Mouse (Mus musculus) cortical plate, adult 2 months (tissue): Measurements from ENCODE around the gene Tango6.

ENCODE experiments used
- CTCF ChIP-seq: fragments of 200-500 bp; IDR thresholded peaks from 2 replicates; pipeline ENCODE4 v1.5.1; 2011; ENCODE audit warnings: mild to moderate bottlenecking, control low read depth, low read length; ENCODE audit not compliant: insufficient read depth; ENCODE audit errors: extremely low read depth
- POLR2A ChIP-seq: fragments of 200-500 bp; IDR thresholded peaks from 2 replicates; pipeline ENCODE4 v1.6.1; 2011; ENCODE audit warnings: mild to moderate bottlenecking, low read length, control low read depth; ENCODE audit not compliant: insufficient read depth; ENCODE audit errors: extremely low read depth

DNA sequence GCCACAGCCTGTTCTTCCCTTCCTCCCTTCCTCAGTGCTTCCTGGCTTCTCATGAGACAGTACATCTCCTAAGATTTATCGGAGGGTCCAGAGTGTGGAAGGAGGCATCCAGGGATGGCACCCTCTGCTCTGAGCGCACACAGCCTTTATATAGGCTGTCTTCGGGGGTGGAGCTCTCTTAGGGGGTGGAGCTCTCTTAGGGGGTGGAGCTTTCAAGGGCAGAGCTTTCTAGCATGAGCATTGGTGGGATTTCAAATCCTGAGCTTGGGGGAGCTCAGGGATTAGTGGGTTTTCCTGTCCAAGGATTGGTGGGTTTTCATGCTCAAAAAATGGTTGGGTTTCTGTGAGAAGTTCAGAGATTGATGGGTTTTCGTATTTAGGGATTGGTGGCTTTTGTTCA, 124.6 kb downstream of the Tango6 start:
- TF ChIP-seq POLR2A (no peak), CTCF (no peak)
